Mouse (Mus musculus): Measurements from ENCODE around the gene Olfr558. TPM values are rescaled to one million over a fixed set of nuclear protein-coding genes. Genes with fewer than 3 reads are reported as not detected.

Olfr558 gene
- polyA plus RNA-seq (2016; fragmentation: Nextera tagmentation; extraction: Ambion mirVana), result not detected in 2 replicates

DNA sequence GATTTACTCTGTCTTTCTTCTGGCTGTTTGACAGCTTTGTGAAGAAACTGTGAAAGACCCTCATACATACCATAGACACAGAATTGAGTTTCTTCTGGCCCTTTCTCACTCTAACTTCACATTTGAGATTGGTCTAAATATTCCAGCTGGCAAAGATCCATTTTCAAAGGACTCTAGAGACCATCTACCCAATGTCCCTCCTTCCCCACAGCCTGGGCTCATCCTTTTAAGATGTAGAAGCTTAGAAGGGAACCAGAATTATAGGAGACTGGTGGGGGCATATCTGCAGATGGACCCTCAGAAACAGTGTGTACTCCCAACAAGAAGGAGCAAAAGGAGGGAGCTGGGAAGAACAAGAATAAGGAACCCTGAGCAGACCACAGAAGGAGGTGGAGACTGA, at the start of gene Olfr558:
TSS of gene Olfr558 (plus strand) at position 301 of the 400 bp plus-strand sequence.
- Histone ChIP-seq H3K4me1 (no peaks in the 10 kb centered on the region), H3K27me3 (no peaks in the 10 kb centered on the region), H3K9me3 (no peaks in the 10 kb centered on the region), H3K9ac (no peak within 1 kb of the TSS), H3K4me2 (no peak within 1 kb of the TSS), H3K4me3 (replicated peaks) (no peak within 1 kb of the TSS), H3K27ac (no peak within 1 kb of the TSS), H3K36me3 (replicated peaks) (no peaks in the 10 kb centered on the region)
- no peak for ATAC-seq (ENCODE audit: low FRiP score)

- H3K27ac ChIP-seq, result no peak within 1 kb of the TSS
- 82% methylated on average over 1 of the region's 1 CpGs for WGBS
- no peak within 1 kb of the TSS for H3K4me3 ChIP-seq (replicated peaks)
- H3K9me3 ChIP-seq, result no peaks in the 10 kb centered on the region
- no peak within 1 kb of the TSS for H3K9ac ChIP-seq
- no peaks in the 10 kb centered on the region for H3K36me3 ChIP-seq (replicated peaks)
- no peaks in the 10 kb centered on the region for H3K4me1 ChIP-seq
- H3K4me2 ChIP-seq, result no peak within 1 kb of the TSS
- no peak for ATAC-seq (ENCODE audit: low FRiP score)
- H3K27me3 ChIP-seq, result no peaks in the 10 kb centered on the region
Observed at GRCm38 (mm10) chr7:102658523-102658922, 43.5 kb upstream of the Olfr558 start, which contains the start of gene Olfr555. Gene Olfr555, plus strand, starts transcription at chr7:102658823.

GRCm38 (mm10) chr7:102664599-102664998, 37.4 kb upstream of the Olfr558 start, which contains the start of gene Olfr556:
Gene Olfr556, plus strand, starts transcription at chr7:102664899.
- WGBS, result 56% methylated on average over 3 of the region's 3 CpGs
- no peak within 1 kb of the TSS for H3K27ac ChIP-seq
- no peak for ATAC-seq (ENCODE audit: low FRiP score)
- H3K36me3 ChIP-seq (replicated peaks), result no peaks in the 10 kb centered on the region
- no peaks in the 10 kb centered on the region for H3K9me3 ChIP-seq
- H3K4me2 ChIP-seq, result no peak within 1 kb of the TSS
- H3K4me3 ChIP-seq (replicated peaks), result no peak within 1 kb of the TSS
- H3K4me1 ChIP-seq, result no peaks in the 10 kb centered on the region
- no peaks in the 10 kb centered on the region for H3K27me3 ChIP-seq
- H3K9ac ChIP-seq, result no peak within 1 kb of the TSS

- WGBS, result 43% methylated on average over 2 of the region's 2 CpGs
- Histone ChIP-seq H3K36me3 (replicated peaks) (no peaks in the 10 kb centered on the region), H3K9ac (no peak overlapping the region), H3K27ac (no peak overlapping the region), H3K9me3 (no peaks in the 10 kb centered on the region), H3K4me2 (no peak overlapping the region), H3K4me3 (replicated peaks) (no peak overlapping the region), H3K4me1 (no peaks in the 10 kb centered on the region), H3K27me3 (no peaks in the 10 kb centered on the region)
- ATAC-seq (ENCODE audit: low FRiP score), result no peak
Observed at GRCm38 (mm10) chr7:102665378-102665777, 36.6 kb upstream of the Olfr558 start.

DNA sequence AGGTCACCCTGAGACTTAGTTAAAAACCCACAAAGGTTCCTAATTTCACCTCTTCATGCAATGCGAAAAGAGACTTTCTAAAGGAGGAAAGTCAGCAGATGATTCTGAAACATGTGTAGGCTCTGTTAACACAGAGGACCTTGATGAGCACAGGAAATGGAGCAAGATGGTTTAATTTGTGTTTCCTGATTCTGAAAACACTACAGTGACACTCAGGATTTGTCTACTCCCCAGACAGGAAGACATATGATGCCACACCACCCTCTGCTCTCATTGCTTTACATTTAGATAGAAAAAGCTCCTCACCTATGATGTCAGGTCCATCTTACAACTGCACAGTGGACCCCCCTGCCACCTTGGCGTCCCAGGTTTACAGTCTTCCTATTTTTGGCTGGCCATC, 25.8 kb upstream of the Olfr558 start:
- Histone ChIP-seq H3K27ac (no peak overlapping the region), H3K4me3 (replicated peaks) (no peak overlapping the region), H3K4me2 (no peak overlapping the region), H3K9ac (no peak overlapping the region), H3K9me3 (no peaks in the 10 kb centered on the region), H3K36me3 (replicated peaks) (peaks cover 5% of the 10 kb centered on the region; the same call in 1 of the 2 replicates), H3K27me3 (no peaks in the 10 kb centered on the region), H3K4me1 (no peaks in the 10 kb centered on the region)
- WGBS, result 86% methylated on average over 2 of the region's 2 CpGs
- ATAC-seq (ENCODE audit: low FRiP score), result no peak

DNA sequence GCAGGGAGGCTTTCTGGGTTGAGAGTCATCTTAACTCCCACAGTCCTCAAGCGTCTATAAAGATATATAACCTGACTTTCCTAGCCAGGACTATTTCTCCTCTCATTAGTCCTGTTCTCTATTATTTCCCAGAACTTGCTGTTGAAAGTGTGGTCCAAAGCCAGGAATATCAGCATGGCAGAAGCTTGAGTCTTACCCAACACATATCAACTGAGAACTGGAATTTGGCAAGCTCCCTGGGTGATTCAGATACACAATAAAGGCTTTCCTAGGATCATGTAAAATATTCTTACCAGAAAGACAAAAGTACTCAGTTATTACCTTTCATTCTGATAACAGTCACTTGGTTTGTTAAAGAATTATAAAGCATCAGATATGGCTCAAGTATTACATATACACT, 20.1 kb upstream of the Olfr558 start:
- H3K27ac ChIP-seq, result no peak overlapping the region
- H3K9me3 ChIP-seq, result no peaks in the 10 kb centered on the region
- no peaks in the 10 kb centered on the region for H3K4me1 ChIP-seq
- WGBS, result 95% methylated on average over 1 of the region's 1 CpGs
- ATAC-seq (ENCODE audit: low FRiP score), result no peak
- no peak overlapping the region for H3K9ac ChIP-seq
- no peaks in the 10 kb centered on the region for H3K27me3 ChIP-seq
- H3K4me2 ChIP-seq, result no peak overlapping the region
- H3K4me3 ChIP-seq (replicated peaks), result no peak overlapping the region
- peaks cover 5% of the 10 kb centered on the region; the same call in 1 of the 2 replicates for H3K36me3 ChIP-seq (replicated peaks)

DNA sequence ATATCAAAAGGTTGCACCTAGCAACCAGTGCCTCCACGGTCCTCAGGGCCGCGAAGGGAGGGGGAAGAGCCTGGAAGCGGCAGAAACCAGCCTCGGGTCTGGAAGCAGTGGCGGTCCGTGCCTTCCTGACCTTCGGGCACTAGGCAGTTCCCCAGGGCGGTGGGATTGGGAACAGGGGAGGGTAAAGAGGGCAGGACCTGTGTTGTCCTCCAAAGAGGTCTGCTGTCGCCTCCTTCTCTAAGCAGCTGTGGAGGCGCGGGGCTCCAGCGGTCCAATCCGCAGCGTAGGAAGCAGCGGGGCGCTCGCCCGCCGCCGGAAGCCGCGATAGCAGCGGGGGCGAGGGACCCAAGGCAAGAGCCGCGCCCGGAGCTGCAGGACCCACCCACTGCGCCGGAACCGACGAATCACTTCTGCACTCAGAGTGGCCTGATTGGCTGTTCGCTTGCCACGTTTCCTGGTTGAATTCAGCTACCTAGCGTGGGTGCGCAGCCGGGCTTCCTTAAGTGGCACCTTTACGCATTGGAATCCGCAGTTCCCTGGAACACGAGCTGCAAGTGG, 15.0 kb upstream of the Olfr558 start, which contains the start of gene Trim68:
TSS of gene Trim68 (minus strand) at position 384 of the 558 bp plus-strand sequence.
- Histone ChIP-seq H3K4me3 (replicated peaks) (peak within 1 kb of the TSS; percentile 63), H3K4me1 (peaks cover 3% of the 10 kb centered on the region; the same call in 1 of the 2 replicates), H3K9ac (peak within 1 kb of the TSS; percentile 63), H3K27me3 (no peaks in the 10 kb centered on the region), H3K9me3 (no peaks in the 10 kb centered on the region), H3K27ac (no peak within 1 kb of the TSS), H3K4me2 (peak within 1 kb of the TSS; percentile 59), H3K36me3 (replicated peaks) (no peaks in the 10 kb centered on the region)
- ATAC-seq (ENCODE audit: low FRiP score), result peak; percentile 99
- WGBS, result under 1% methylated on average over 40 of the region's 40 CpGs

GRCm38 (mm10) chr7:102695358-102696125, 6.5 kb upstream of the Olfr558 start, which contains the start of gene Olfr557:
Gene Olfr557, plus strand, starts transcription at chr7:102695910.
- Histone ChIP-seq H3K9me3 (no peaks in the 10 kb centered on the region), H3K27ac (no peak within 1 kb of the TSS), H3K36me3 (replicated peaks) (no peaks in the 10 kb centered on the region), H3K4me3 (replicated peaks) (no peak within 1 kb of the TSS), H3K4me2 (no peak within 1 kb of the TSS), H3K27me3 (no peaks in the 10 kb centered on the region), H3K4me1 (no peaks in the 10 kb centered on the region), H3K9ac (no peak within 1 kb of the TSS)
- 77% methylated on average over 5 of the region's 5 CpGs for WGBS
- no peak for ATAC-seq (ENCODE audit: low FRiP score)

GRCm38 (mm10) chr7:102698461-102698860, 3.6 kb upstream of the Olfr558 start:
- H3K9me3 ChIP-seq, result no peaks in the 10 kb centered on the region
- no peaks in the 10 kb centered on the region for H3K36me3 ChIP-seq (replicated peaks)
- H3K4me1 ChIP-seq, result no peaks in the 10 kb centered on the region
- H3K4me3 ChIP-seq (replicated peaks), result no peak overlapping the region
- no peak for ATAC-seq (ENCODE audit: low FRiP score)
- no peak overlapping the region for H3K9ac ChIP-seq
- 87% methylated on average over 7 of the region's 7 CpGs for WGBS
- no peak overlapping the region for H3K27ac ChIP-seq
- H3K4me2 ChIP-seq, result no peak overlapping the region
- H3K27me3 ChIP-seq, result no peaks in the 10 kb centered on the region

- ATAC-seq (ENCODE audit: low FRiP score), result no peak
- H3K4me3 ChIP-seq (replicated peaks), result no peak within 1 kb of the TSS
- no peaks in the 10 kb centered on the region for H3K4me1 ChIP-seq
- H3K4me2 ChIP-seq, result no peak within 1 kb of the TSS
- no peak within 1 kb of the TSS for H3K27ac ChIP-seq
- no peak within 1 kb of the TSS for H3K9ac ChIP-seq
- H3K36me3 ChIP-seq (replicated peaks), result no peaks in the 10 kb centered on the region
- H3K27me3 ChIP-seq, result no peaks in the 10 kb centered on the region
- no peaks in the 10 kb centered on the region for H3K9me3 ChIP-seq
- WGBS, result 61% methylated on average over 1 of the region's 1 CpGs
Observed at GRCm38 (mm10) chr7:102718970-102719369, 17.0 kb downstream of the Olfr558 start, which contains the start of gene Olfr33. Gene Olfr33, minus strand, starts transcription at chr7:102719070.

GRCm38 (mm10) chr7:102727391-102727790, 25.4 kb downstream of the Olfr558 start, which contains the start of gene Olfr559:
Gene Olfr559, minus strand, starts transcription at chr7:102727491.
- Histone ChIP-seq H3K4me3 (replicated peaks) (no peak within 1 kb of the TSS), H3K27me3 (no peaks in the 10 kb centered on the region), H3K9ac (no peak within 1 kb of the TSS), H3K4me2 (no peak within 1 kb of the TSS), H3K27ac (no peak within 1 kb of the TSS), H3K36me3 (replicated peaks) (no peaks in the 10 kb centered on the region), H3K4me1 (no peaks in the 10 kb centered on the region), H3K9me3 (no peaks in the 10 kb centered on the region)
- ATAC-seq (ENCODE audit: low FRiP score), result no peak

DNA sequence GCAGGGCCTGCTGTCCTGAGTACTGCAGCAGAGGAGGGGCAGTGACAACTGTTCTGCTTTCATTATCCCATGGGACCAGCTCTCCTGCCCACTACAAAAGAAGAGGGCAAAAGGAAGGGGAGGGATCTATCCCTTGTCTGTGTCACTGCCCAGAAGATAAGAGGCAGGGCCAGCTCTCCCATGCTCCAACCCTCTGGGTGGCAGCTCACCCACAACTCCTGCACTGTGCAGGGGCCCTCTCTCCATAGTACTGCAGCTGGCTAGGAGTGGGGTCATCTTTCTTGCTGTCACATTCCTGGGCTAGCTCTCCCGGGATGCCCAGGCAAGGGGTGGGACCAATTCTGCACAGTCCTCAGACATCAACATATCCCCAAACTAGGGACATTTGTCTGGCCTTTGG, 31.8 kb downstream of the Olfr558 start:
- Histone ChIP-seq H3K9me3 (no peaks in the 10 kb centered on the region), H3K27me3 (no peaks in the 10 kb centered on the region), H3K27ac (no peak overlapping the region), H3K4me1 (no peaks in the 10 kb centered on the region), H3K9ac (no peak overlapping the region), H3K36me3 (replicated peaks) (no peaks in the 10 kb centered on the region), H3K4me3 (replicated peaks) (no peak overlapping the region), H3K4me2 (no peak overlapping the region)
- no peak; the same call in 1 of the 2 replicates for ATAC-seq (ENCODE audit: low FRiP score)
- WGBS, result 81% methylated on average over 1 of the region's 1 CpGs
